Mouse (Mus musculus) common myeloid progenitor, adult 5-6 weeks (primary cell): ENCODE data around the gene Gpc1. TPM values are rescaled to one million over a fixed set of nuclear protein-coding genes. Genes with fewer than 3 reads are reported as not detected.
A peak's percentile ranks its signal among the peaks of the same experiment; 100 is the strongest.

Source experiments
- ATAC-seq: replicated peaks from 2 replicates; pipeline ENCODE4 v1.8.0; 2016; ENCODE audit warnings: low read depth, mild to moderate bottlenecking, moderate TSS enrichment, inconsistent platforms; ENCODE audit not compliant: poor library complexity, severe bottlenecking
- total RNA-seq: library from RNA; stranded (forward); fragments of 200-1000, 187-1606 nt; gene quantifications from 2 replicates; pipeline ENCODE4 v1.2.3, GENCODE M21; 2017

The Gpc1 gene
- total RNA-seq, 1 experiment from 2014 or later = 11.8 TPM

GRCm38 (mm10) chr1:92832011-92833010 lies 866 bp downstream of the Gpc1 start:
- ATAC-seq = peak; percentile 16; the same call in 1 of the 2 replicates

GRCm38 (mm10) chr1:92833987-92834706 lies 2.7 kb downstream of the Gpc1 start:
- peak; percentile 64 for ATAC-seq

GRCm38 (mm10) chr1:92837931-92838833 lies 6.7 kb downstream of the Gpc1 start:
- no peak for ATAC-seq

- ATAC-seq = no peak
Measured at GRCm38 (mm10) chr1:92839211-92839610, 7.8 kb downstream of the Gpc1 start.

- ATAC-seq = no peak
Measured at GRCm38 (mm10) chr1:92840231-92840890, 8.9 kb downstream of the Gpc1 start.

GRCm38 (mm10) chr1:92841427-92841826 lies 10.0 kb downstream of the Gpc1 start:
- ATAC-seq = peak; percentile 70

- no peak for ATAC-seq
Measured at GRCm38 (mm10) chr1:92845889-92846288, 14.4 kb downstream of the Gpc1 start.

- ATAC-seq = 0 out of 2 replicates have a peak, but pooled peaks have one; percentile 28
Measured at GRCm38 (mm10) chr1:92847873-92848839, 16.7 kb downstream of the Gpc1 start.

- ATAC-seq = peak; percentile 24; the same call in 1 of the 2 replicates
Measured at GRCm38 (mm10) chr1:92849491-92849890, 18.0 kb downstream of the Gpc1 start.

- peak; percentile 63 for ATAC-seq
Measured at GRCm38 (mm10) chr1:92849938-92850574, 18.6 kb downstream of the Gpc1 start.

- ATAC-seq = no peak
Measured at GRCm38 (mm10) chr1:92852450-92852849, 21.0 kb downstream of the Gpc1 start.

GRCm38 (mm10) chr1:92861503-92861902 lies 30.1 kb downstream of the Gpc1 start:
- ATAC-seq = no peak

GRCm38 (mm10) chr1:92863268-92863667 lies 31.8 kb downstream of the Gpc1 start:
- no peak for ATAC-seq

- no peak for ATAC-seq
Measured at GRCm38 (mm10) chr1:92866170-92866569, 34.7 kb downstream of the Gpc1 start.

- no peak for ATAC-seq
Measured at GRCm38 (mm10) chr1:92869985-92870384, 38.5 kb downstream of the Gpc1 start.

GRCm38 (mm10) chr1:92872666-92873065 lies 41.2 kb downstream of the Gpc1 start:
- ATAC-seq = no peak

- ATAC-seq = no peak
Measured at GRCm38 (mm10) chr1:92874011-92874410, 42.6 kb downstream of the Gpc1 start.
